Mouse (Mus musculus): ENCODE measurements around the gene Gm3625. TPM values are rescaled to one million over a fixed set of nuclear protein-coding genes. Genes with fewer than 3 reads are reported as not detected.

Gm3625 gene
- total and polyA plus RNA-seq, 3 experiments = not detected

- no peak for DNase-seq (ENCODE audit: low read depth, low spot score)
- no peak for TF ChIP-seq ZMIZ1 (IDR thresholded peaks at IDR 0.05; ENCODE audit: low read depth, low read length)
- no peak for TF ChIP-seq NELFE (IDR thresholded peaks at IDR 0.05; ENCODE audit: low read depth, low read length)
- no peak for TF ChIP-seq POLR2AphosphoS2 (IDR thresholded peaks at IDR 0.05; ENCODE audit: low read length)
- TF ChIP-seq ELF1 (IDR thresholded peaks at IDR 0.05; ENCODE audit: low read depth, low read length) = no peak
- TF ChIP-seq POLR2AphosphoS5 (IDR thresholded peaks at IDR 0.05; ENCODE audit: borderline replicate concordance, low read depth, low read length) = no peak
- TF ChIP-seq NRF1 (IDR thresholded peaks at IDR 0.05; ENCODE audit: insufficient read depth, low read depth, low read length, poor library complexity, severe bottlenecking) = no peak
- TF ChIP-seq EP300 (IDR thresholded peaks at IDR 0.05; ENCODE audit: low read depth in 1 of 2, low read length in 2 of 2) = no peak
- TF ChIP-seq MAFK (IDR thresholded peaks at IDR 0.05; ENCODE audit: borderline replicate concordance, low read depth, low read length) = no peak
- TF ChIP-seq POLR2A (IDR thresholded peaks at IDR 0.05; ENCODE audit: control insufficient read depth in 1 of 2, insufficient read depth in 1 of 2, low read depth in 1 of 2, low read length in 2 of 2, poor library complexity in 1 of 2) = no peak
- TF ChIP-seq RAD21 (IDR thresholded peaks at IDR 0.05; ENCODE audit: low read depth, low read length) = no peak
- TF ChIP-seq SIN3A (IDR thresholded peaks at IDR 0.05; ENCODE audit: low read length) = no peak
- no peak for TF ChIP-seq MYB (IDR thresholded peaks at IDR 0.05; ENCODE audit: low read depth, low read length)
- TF ChIP-seq MEF2A (IDR thresholded peaks at IDR 0.05; ENCODE audit: extremely low read depth, insufficient replicate concordance, low read depth, low read length, poor library complexity, severe bottlenecking) = no peak
- no peak for TF ChIP-seq TBP (IDR thresholded peaks at IDR 0.05; ENCODE audit: low read depth, low read length)
- TF ChIP-seq CTCF (IDR thresholded peaks at IDR 0.05 in 2 of 3, conservative IDR thresholded peaks at IDR 0.05 in 1 of 3; ENCODE audit: control insufficient read depth in 1 of 3, insufficient read depth in 1 of 3, low read depth in 2 of 3, low read length in 3 of 3, poor library complexity in 1 of 3, severe bottlenecking in 1 of 3) = no peak
- Histone ChIP-seq H3K79me2 (ENCODE audit: control insufficient read depth, insufficient read depth, low read length, poor library complexity) (no peaks in the 10 kb centered on the region), H3K4me3 (ENCODE audit: control insufficient read depth in 1 of 2, insufficient read depth in 1 of 2, low read depth in 2 of 2, low read length in 2 of 2) (no peak overlapping the region), H3K36me3 (ENCODE audit: control insufficient read depth in 1 of 2, insufficient read depth in 2 of 2, low read length in 2 of 2) (peaks cover 0 to 2% of the 10 kb centered on the region in 2 experiments; a peak in 2 of 4 replicates), H3K4me1 (ENCODE audit: control insufficient read depth in 1 of 2, insufficient read depth in 2 of 2, low read length in 2 of 2) (peaks cover 0 to 3% of the 10 kb centered on the region in 2 experiments; a peak in 2 of 4 replicates), H3K9me3 (replicated peaks; ENCODE audit: insufficient read depth, low read length) (no peaks in the 10 kb centered on the region), H3K27me3 (ENCODE audit: control insufficient read depth in 1 of 2, insufficient read depth in 2 of 2, low read length in 2 of 2) (no peaks in the 10 kb centered on the region), H3K9ac (ENCODE audit: control insufficient read depth, low read depth, low read length, poor library complexity, severe bottlenecking) (no peak overlapping the region), H3K27ac (ENCODE audit: control insufficient read depth, low read depth, low read length) (no peak overlapping the region)
Observed at GRCm38 (mm10) chr12:4544400-4544919, 48.3 kb downstream of the Gm3625 start.

Other genes starting within 250 kb of the Gm3625 start
- 45.0 and 48.4 TPM in 2 replicates for gene Ncoa1, start 115.7 kb downstream of the Gm3625 start, total RNA-seq (2012; rRNA removed)
- gene Ncoa1, start 115.7 kb downstream of the Gm3625 start, polyA plus RNA-seq (2012; ENCODE audit: insufficient read depth in 1 of 2, insufficient read length in 2 of 2, low read depth in 1 of 2, low replicate concordance in 2 of 2, missing spikeins in 1 of 2) = 10 to 100 TPM; 36.0 to 65.0 TPM
- gene Itsn2, start 289 bp downstream of the Gm3625 start, total RNA-seq (2012; rRNA removed) = 40.1 and 41.9 TPM in 2 replicates
- 100 to 1,000 TPM in 1 of 2 experiments, 10 to 100 TPM in 1; 47.5 to 218 TPM for gene Itsn2, start 289 bp downstream of the Gm3625 start, polyA plus RNA-seq (2012; ENCODE audit: insufficient read depth in 1 of 2, insufficient read length in 2 of 2, low read depth in 1 of 2, low replicate concordance in 2 of 2, missing spikeins in 1 of 2)
- 0.15 and 0.23 TPM in 2 replicates for gene Fam228a, start 145.5 kb upstream of the Gm3625 start, total RNA-seq (2012; rRNA removed)
- gene Fam228a, start 145.5 kb upstream of the Gm3625 start, polyA plus RNA-seq (2012; ENCODE audit: insufficient read depth in 1 of 2, insufficient read length in 2 of 2, low read depth in 1 of 2, low replicate concordance in 2 of 2, missing spikeins in 1 of 2) = under 1 TPM in 1 of 2 experiments, not detected in 1; 0.33 TPM
- 0.19 and 0.26 TPM in 2 replicates for gene Pfn4, start 176.1 kb upstream of the Gm3625 start, total RNA-seq (2012; rRNA removed)
- gene Pfn4, start 176.1 kb upstream of the Gm3625 start, polyA plus RNA-seq (2012; ENCODE audit: insufficient read depth in 1 of 2, insufficient read length in 2 of 2, low read depth in 1 of 2, low replicate concordance in 2 of 2, missing spikeins in 1 of 2) = under 1 TPM in 1 of 2 experiments, not detected in 1; 0.70 TPM
- 4.0 and 4.8 TPM in 2 replicates for gene Fam228b, start 176.3 kb upstream of the Gm3625 start, total RNA-seq (2012; rRNA removed)
- gene Fam228b, start 176.3 kb upstream of the Gm3625 start, polyA plus RNA-seq (2012; ENCODE audit: insufficient read depth in 1 of 2, insufficient read length in 2 of 2, low read depth in 1 of 2, low replicate concordance in 2 of 2, missing spikeins in 1 of 2) = 1 to 10 TPM in 1 of 2 experiments, not detected in 1; 5.3 TPM
- 163 and 181 TPM in 2 replicates for gene Sf3b6, start 224.6 kb upstream of the Gm3625 start, total RNA-seq (2012; rRNA removed)
- gene Sf3b6, start 224.6 kb upstream of the Gm3625 start, polyA plus RNA-seq (2012; ENCODE audit: insufficient read depth in 1 of 2, insufficient read length in 2 of 2, low read depth in 1 of 2, low replicate concordance in 2 of 2, missing spikeins in 1 of 2) = 100 to 1,000 TPM in 1 of 2 experiments, not detected in 1; 186 TPM
- gene Fkbp1b, start 248.7 kb upstream of the Gm3625 start, total RNA-seq (2012; rRNA removed) = 2.1 and 3.0 TPM in 2 replicates
- 1 to 10 TPM in 1 of 2 experiments, not detected in 1; 6.8 TPM for gene Fkbp1b, start 248.7 kb upstream of the Gm3625 start, polyA plus RNA-seq (2012; ENCODE audit: insufficient read depth in 1 of 2, insufficient read length in 2 of 2, low read depth in 1 of 2, low replicate concordance in 2 of 2, missing spikeins in 1 of 2)

Data from MEL (cell line).